Mouse (Mus musculus) urinary bladder, postnatal 36 days (tissue): ENCODE data around the gene 4930447F04Rik.

Experiments
- DNase-seq, 2 experiments: peaks; one replicate each; pipeline ENCODE4 v3.0.0; 2022; ENCODE audit warnings: low spot score in 2 of 2, mixed read lengths in 1 of 2

Gene 4930447F04Rik

DNA sequence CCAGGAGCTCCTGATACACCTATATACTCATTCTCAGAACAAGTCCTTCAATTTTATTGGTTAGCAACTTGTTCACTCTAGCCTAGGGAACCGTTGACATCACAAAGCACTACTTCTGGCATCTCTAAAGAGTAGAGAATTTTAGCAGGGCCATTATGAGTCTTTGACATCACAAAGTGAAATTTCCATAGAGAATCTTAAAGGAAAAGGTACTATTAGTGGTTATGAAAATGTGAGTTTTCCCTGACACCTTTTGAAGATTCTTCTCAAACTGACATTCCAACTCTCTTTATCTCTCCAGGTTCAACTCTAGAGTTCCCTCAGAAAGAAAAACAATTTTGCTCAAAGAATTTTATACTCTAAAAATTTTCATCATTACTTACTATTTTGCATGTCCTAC lies at the start of gene 4930447F04Rik:
TSS of gene 4930447F04Rik (minus strand) at position 101 of the 400 bp plus-strand sequence.
- no peak for DNase-seq
